9 mouse cellular contexts compared by ENCODE assay signal in the genomic region with DNA sequence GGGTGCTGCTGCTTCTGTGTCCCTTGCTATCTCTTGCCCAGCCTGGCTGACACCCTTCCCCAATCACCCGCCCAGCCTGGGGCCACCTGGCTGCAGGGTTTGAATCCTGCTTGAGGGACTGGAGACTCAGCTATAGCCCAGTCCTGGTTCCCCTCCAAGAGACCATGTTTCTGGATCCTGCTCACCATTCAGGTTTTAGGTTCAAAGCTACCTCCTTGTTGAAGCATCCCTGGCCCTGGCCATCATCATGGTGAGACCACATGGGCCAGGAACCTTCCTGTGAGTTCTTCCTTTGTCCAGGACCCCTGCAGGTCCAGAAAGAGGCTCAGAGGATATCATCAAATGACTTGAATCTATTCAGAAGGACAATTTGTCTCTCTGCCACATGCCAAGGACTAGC. TPM values are rescaled to one million over a fixed set of nuclear protein-coding genes. Genes with fewer than 3 reads are reported as not detected.
DNase-seq lines count a peak whose midpoint lies in the region; ATAC-seq and TF ChIP-seq lines count a peak whose summit lies in the region.
"Had no signal": no experiment of that assay in that cellular context is flagged by ENCODE, and none has a peak within 500 bp of the region (broad histone marks: within the 10 kb centered on the region; RNA-seq: fewer than 3 reads in every experiment).

No protein-coding gene starts in this region.

- no peaks in the 10 kb centered on the region for H3K36me3 ChIP-seq in lung, embryonic 14.5 days (ENCODE audit: insufficient read depth)
- H3K36me3 ChIP-seq in limb, embryonic 12.5 days, result no peaks in the 10 kb centered on the region
- H3K36me3 ChIP-seq in stomach, embryonic 16.5 days (ENCODE audit: control insufficient read depth, insufficient read depth, low read length), result no peaks in the 10 kb centered on the region
- no peaks in the 10 kb centered on the region for H3K36me3 ChIP-seq in thymus, adult 2 months (ENCODE audit: control insufficient read depth, insufficient read depth, low read length)

- H3K9ac ChIP-seq in lung, embryonic 14.5 days, result no peak overlapping the region
- no peak overlapping the region for H3K9ac ChIP-seq in limb, embryonic 12.5 days (replicated peaks)
- 0 out of 2 replicates have a peak overlapping the region, but pooled peaks have one; percentile 13 for H3K9ac ChIP-seq in stomach, embryonic 16.5 days (ENCODE audit: low read length)

- DNase-seq in cerebellum, adult 9-10 months, result peak; percentile 11
- no peak for DNase-seq in cerebellum, postnatal 4 days (ENCODE audit: low spot score in 2 of 2)
- DNase-seq in lung, embryonic 14.5 days, result no peak
- no peak for DNase-seq in lung, postnatal 36 days
- no peak for DNase-seq in thymus, adult 2 months
- DNase-seq in lung, postnatal 14 days, result no peak
- DNase-seq: thymus, postnatal 4 days had no signal

- H3K4me1 ChIP-seq in lung, embryonic 14.5 days (ENCODE audit: insufficient read depth), result peaks cover 39% of the 10 kb centered on the region
- H3K4me1 ChIP-seq in limb, embryonic 12.5 days (replicated peaks), result peaks cover 80% of the 10 kb centered on the region
- peaks cover 34% of the 10 kb centered on the region for H3K4me1 ChIP-seq in stomach, embryonic 16.5 days (ENCODE audit: control insufficient read depth, insufficient read depth, low read length)
- H3K4me1 ChIP-seq in thymus, adult 2 months (replicated peaks; ENCODE audit: control insufficient read depth, insufficient read depth, low read length), result peaks cover 39% of the 10 kb centered on the region

- no peak for ATAC-seq in lung, embryonic 14.5 days (ENCODE audit: insufficient read depth)
- ATAC-seq in limb, embryonic 12.5 days (ENCODE audit: insufficient number of reproducible peaks, insufficient read depth, low FRiP score, low TSS enrichment, low read depth), result no peak
- no peak for ATAC-seq in stomach, embryonic 16.5 days (ENCODE audit: insufficient read depth, low FRiP score)

- H3K4me2 ChIP-seq in lung, embryonic 14.5 days, result 0 out of 2 replicates have a peak overlapping the region, but pooled peaks have one; percentile 10
- H3K4me2 ChIP-seq in limb, embryonic 12.5 days, result peak overlapping the region; percentile 31; the same call in 1 of the 2 replicates
- H3K4me2 ChIP-seq in stomach, embryonic 16.5 days (ENCODE audit: low read depth, low read length), result no peak overlapping the region

- H3K9me3 ChIP-seq in lung, embryonic 14.5 days (ENCODE audit: low read depth, low read length), result no peaks in the 10 kb centered on the region
- H3K9me3 ChIP-seq in limb, embryonic 12.5 days, result no peaks in the 10 kb centered on the region
- no peaks in the 10 kb centered on the region for H3K9me3 ChIP-seq in stomach, embryonic 16.5 days (replicated peaks; ENCODE audit: control insufficient read depth, low read length)

- H3K27ac ChIP-seq in lung, embryonic 14.5 days (ENCODE audit: low read depth), result peak overlapping the region; percentile 99
- peak overlapping the region; percentile 95 for H3K27ac ChIP-seq in limb, embryonic 12.5 days
- peak overlapping the region; percentile 92 for H3K27ac ChIP-seq in stomach, embryonic 16.5 days (ENCODE audit: low read length)
- no peak overlapping the region for H3K27ac ChIP-seq in thymus, adult 2 months (ENCODE audit: control insufficient read depth, insufficient read depth, low read length)

- TF ChIP-seq POLR2A in thymus, adult 2 months (IDR thresholded peaks at IDR 0.05; ENCODE audit: control insufficient read depth, extremely low read depth, insufficient read depth, low read length, poor library complexity), result no peak

- no peaks in the 10 kb centered on the region for H3K27me3 ChIP-seq in lung, embryonic 14.5 days (ENCODE audit: insufficient read depth, low read length)
- H3K27me3 ChIP-seq in limb, embryonic 12.5 days, result no peaks in the 10 kb centered on the region
- H3K27me3 ChIP-seq in stomach, embryonic 16.5 days (ENCODE audit: control insufficient read depth, insufficient read depth, low read length), result no peaks in the 10 kb centered on the region
- H3K27me3 ChIP-seq in thymus, adult 2 months (ENCODE audit: control insufficient read depth, insufficient read depth, low read length), result no peaks in the 10 kb centered on the region

- no peak for TF ChIP-seq CTCF in lung, embryonic 14.5 days (IDR thresholded peaks at IDR 0.05; ENCODE audit: low read depth)
- TF ChIP-seq CTCF in thymus, adult 2 months (IDR thresholded peaks at IDR 0.05; ENCODE audit: borderline replicate concordance, control insufficient read depth, extremely low read depth, insufficient read depth, low read length, poor library complexity), result no peak

- 73% methylated on average over 1 of the region's 1 CpGs for WGBS in lung, embryonic 14.5 days
- WGBS in limb, embryonic 12.5 days, result 90% methylated on average over 1 of the region's 1 CpGs
- WGBS in stomach, embryonic 16.5 days, result 88% methylated on average over 1 of the region's 1 CpGs
- 100% methylated on average over 1 of the region's 1 CpGs for WGBS in thymus, adult 2 months

- no peak overlapping the region for H3K4me3 ChIP-seq in lung, embryonic 14.5 days (ENCODE audit: low read depth, low read length)
- H3K4me3 ChIP-seq in limb, embryonic 12.5 days (replicated peaks), result no peak overlapping the region
- H3K4me3 ChIP-seq in stomach, embryonic 16.5 days (replicated peaks; ENCODE audit: low read length), result no peak overlapping the region
- no peak overlapping the region for H3K4me3 ChIP-seq in thymus, adult 2 months (ENCODE audit: control insufficient read depth, insufficient read depth, low read length)

RNA-seq across cellular contexts. Expression of gene Cstad, which starts 57.0 kb away (rescaled TPM):
- 0.95 and 1.5 TPM in 2 replicates for polyA plus RNA-seq in lung, embryonic 14.5 days (2014; fragmentation: Nextera tagmentation; extraction: Ambion mirVana)
- 0.63 and 1.7 TPM in 2 replicates for polyA plus RNA-seq in limb, embryonic 12.5 days (2016; fragmentation: Nextera tagmentation; extraction: Ambion mirVana)
- polyA plus RNA-seq in stomach, embryonic 16.5 days (2015; fragmentation: Nextera tagmentation; extraction: Ambion mirVana), result 0.34 and 1.1 TPM in 2 replicates
- polyA plus RNA-seq in thymus, adult 2 months (2012; rRNA removed), result 1.7 and 2.9 TPM in 2 replicates
